Mouse (Mus musculus): ENCODE measurements at regions not wholly inside any gene's neighbourhood (a gene's known extent, or its start where the extent isn't known, plus 50 kb on each side); places are given as distances from the start of the nearest gene placed in this dataset.

- no peak for DNase-seq (ENCODE audit: extremely low spot score in 1 of 2, low spot score in 2 of 2)
- intact Hi-C loops (cut with DNase I) = no loop called here
- no peak overlapping the region for H3K27ac ChIP-seq
- no peak overlapping the region for H3K4me3 ChIP-seq
- no peak for TF ChIP-seq CTCF (IDR thresholded peaks at IDR 0.05)
Measured at GRCm38 (mm10) chr13:103512476-103512875, 178.2 kb upstream of the Mast4 start.

GRCm38 (mm10) chr13:103504987-103505386 lies 170.7 kb upstream of the Mast4 start:
- no peak overlapping the region for H3K4me3 ChIP-seq
- no peak for DNase-seq (ENCODE audit: extremely low spot score in 1 of 2, low spot score in 2 of 2)
- H3K27ac ChIP-seq = no peak overlapping the region
- no peak for TF ChIP-seq CTCF (IDR thresholded peaks at IDR 0.05)
- intact Hi-C loops (cut with DNase I) = no loop called here

GRCm38 (mm10) chr13:103499376-103499775 lies 165.1 kb upstream of the Mast4 start:
- Histone ChIP-seq H3K27ac (no peak overlapping the region), H3K4me3 (no peak overlapping the region)
- DNase-seq (ENCODE audit: extremely low spot score in 1 of 2, low spot score in 2 of 2) = no peak
- intact Hi-C loops (cut with DNase I) = no loop called here
- no peak for TF ChIP-seq CTCF (IDR thresholded peaks at IDR 0.05)

GRCm38 (mm10) chr13:103494371-103494770 lies 160.1 kb upstream of the Mast4 start:
- TF ChIP-seq CTCF (IDR thresholded peaks at IDR 0.05) = no peak
- no peak overlapping the region for H3K4me3 ChIP-seq
- intact Hi-C loops (cut with DNase I) = no loop called here
- H3K27ac ChIP-seq = no peak overlapping the region
- no peak for DNase-seq (ENCODE audit: extremely low spot score in 1 of 2, low spot score in 2 of 2)

GRCm38 (mm10) chr13:103493567-103493966 lies 159.3 kb upstream of the Mast4 start:
- DNase-seq (ENCODE audit: extremely low spot score in 1 of 2, low spot score in 2 of 2) = no peak
- H3K27ac ChIP-seq = no peak overlapping the region
- TF ChIP-seq CTCF (IDR thresholded peaks at IDR 0.05) = no peak
- H3K4me3 ChIP-seq = no peak overlapping the region
- intact Hi-C loops (cut with DNase I) = no loop called here

GRCm38 (mm10) chr13:103490049-103490448 lies 155.8 kb upstream of the Mast4 start:
- intact Hi-C loops (cut with DNase I) = no loop called here
- Histone ChIP-seq H3K4me3 (no peak overlapping the region), H3K27ac (no peak overlapping the region)
- TF ChIP-seq CTCF (IDR thresholded peaks at IDR 0.05) = no peak
- DNase-seq (ENCODE audit: extremely low spot score in 1 of 2, low spot score in 2 of 2) = no peak

GRCm38 (mm10) chr13:103484092-103484491 lies 149.8 kb upstream of the Mast4 start:
- no peak overlapping the region for H3K4me3 ChIP-seq
- no peak for DNase-seq (ENCODE audit: extremely low spot score in 1 of 2, low spot score in 2 of 2)
- TF ChIP-seq CTCF (IDR thresholded peaks at IDR 0.05) = no peak
- H3K27ac ChIP-seq = no peak overlapping the region
- intact Hi-C loops (cut with DNase I) = no loop called here

GRCm38 (mm10) chr13:103483392-103483791 lies 149.1 kb upstream of the Mast4 start:
- Histone ChIP-seq H3K4me3 (no peak overlapping the region), H3K27ac (no peak overlapping the region)
- intact Hi-C loops (cut with DNase I) = no loop called here
- no peak for TF ChIP-seq CTCF (IDR thresholded peaks at IDR 0.05)
- DNase-seq (ENCODE audit: extremely low spot score in 1 of 2, low spot score in 2 of 2) = no peak

- no peak for DNase-seq (ENCODE audit: extremely low spot score in 1 of 2, low spot score in 2 of 2)
- no peak for TF ChIP-seq CTCF (IDR thresholded peaks at IDR 0.05)
- intact Hi-C loops (cut with DNase I) = no loop called here
- Histone ChIP-seq H3K4me3 (no peak overlapping the region), H3K27ac (no peak overlapping the region)
Measured at GRCm38 (mm10) chr13:103476328-103476727, 142.0 kb upstream of the Mast4 start.

GRCm38 (mm10) chr13:103472216-103472615 lies 137.9 kb upstream of the Mast4 start:
- Histone ChIP-seq H3K27ac (no peak overlapping the region), H3K4me3 (no peak overlapping the region)
- intact Hi-C loops (cut with DNase I) = no loop called here
- TF ChIP-seq CTCF (IDR thresholded peaks at IDR 0.05) = no peak
- no peak for DNase-seq (ENCODE audit: extremely low spot score in 1 of 2, low spot score in 2 of 2)

GRCm38 (mm10) chr13:103470141-103470540 lies 135.8 kb upstream of the Mast4 start:
- intact Hi-C loops (cut with DNase I) = no loop called here
- no peak for TF ChIP-seq CTCF (IDR thresholded peaks at IDR 0.05)
- Histone ChIP-seq H3K27ac (no peak overlapping the region), H3K4me3 (no peak overlapping the region)
- no peak for DNase-seq (ENCODE audit: extremely low spot score in 1 of 2, low spot score in 2 of 2)

- TF ChIP-seq CTCF (IDR thresholded peaks at IDR 0.05) = no peak
- Histone ChIP-seq H3K4me3 (no peak overlapping the region), H3K27ac (no peak overlapping the region)
- intact Hi-C loops (cut with DNase I) = no loop called here
- no peak for DNase-seq (ENCODE audit: extremely low spot score in 1 of 2, low spot score in 2 of 2)
Measured at GRCm38 (mm10) chr13:103460499-103460898, 126.2 kb upstream of the Mast4 start.

- intact Hi-C loops (cut with DNase I) = no loop called here
- Histone ChIP-seq H3K27ac (no peak overlapping the region), H3K4me3 (no peak overlapping the region)
- TF ChIP-seq CTCF (IDR thresholded peaks at IDR 0.05) = no peak
- DNase-seq (ENCODE audit: extremely low spot score in 1 of 2, low spot score in 2 of 2) = no peak
Measured at GRCm38 (mm10) chr13:103459486-103460147, 125.3 kb upstream of the Mast4 start.

All from left cerebral cortex, adult 2 months (tissue).